Mouse (Mus musculus): ENCODE data around the gene Dnpep.

GRCm38 (mm10) chr1:75345036-75345935 is 27.5 kb upstream of the Dnpep start:
- no peak for TF ChIP-seq TBP (IDR thresholded peaks at IDR 0.05; ENCODE audit: low read depth, low read length)
- TF ChIP-seq CTCF (IDR thresholded peaks at IDR 0.05 in 2 of 3, conservative IDR thresholded peaks at IDR 0.05 in 1 of 3; ENCODE audit: control insufficient read depth in 1 of 3, insufficient read depth in 1 of 3, low read depth in 2 of 3, low read length in 3 of 3, poor library complexity in 1 of 3, severe bottlenecking in 1 of 3) = no peak
- TF ChIP-seq SMC3 (IDR thresholded peaks at IDR 0.05; ENCODE audit: low read depth, low read length) = no peak
- no peak for TF ChIP-seq TAL1 (IDR thresholded peaks at IDR 0.05; ENCODE audit: low read length)
- no peak for TF ChIP-seq GATA1 (IDR thresholded peaks at IDR 0.05; ENCODE audit: low read depth, low read length)

Data from MEL (cell line).